In genomic region chr6:127375711-127376199, GRCm38 (mm10) we compare ENCODE assay signal across 10 mouse cellular contexts.
DNase-seq lines count a peak whose midpoint lies in the region; ATAC-seq lines count a peak whose summit lies in the region.
"Had no signal": no experiment of that assay in that cellular context is flagged by ENCODE, and none has a peak within 500 bp of the region (broad histone marks: within the 10 kb centered on the region; RNA-seq: fewer than 3 reads in every experiment).

No protein-coding gene starts in this region.

- H3K4me1 ChIP-seq in hindbrain, embryonic 15.5 days (replicated peaks): peaks cover 10% of the 10 kb centered on the region; the same call in 1 of the 2 replicates
- H3K4me1 ChIP-seq in hindbrain, embryonic 11.5 days (replicated peaks; ENCODE audit: control insufficient read depth, insufficient read depth, low read length): no peaks in the 10 kb centered on the region
- H3K4me1 ChIP-seq in hindbrain, embryonic 16.5 days (ENCODE audit: control insufficient read depth, insufficient read depth, low read depth, low read length): no peaks in the 10 kb centered on the region; the same call in 1 of the 2 replicates
- H3K4me1 ChIP-seq in liver, embryonic 11.5 days (replicated peaks; ENCODE audit: control insufficient read depth, insufficient read depth, low read length): no peaks in the 10 kb centered on the region

- H3K27me3 ChIP-seq in hindbrain, embryonic 15.5 days: no peaks in the 10 kb centered on the region
- no peaks in the 10 kb centered on the region for H3K27me3 ChIP-seq in hindbrain, embryonic 11.5 days (ENCODE audit: control insufficient read depth, insufficient read depth, low read length)
- H3K27me3 ChIP-seq in hindbrain, embryonic 16.5 days (replicated peaks; ENCODE audit: control insufficient read depth, insufficient read depth, low read length): no peaks in the 10 kb centered on the region
- H3K27me3 ChIP-seq in liver, embryonic 11.5 days (replicated peaks; ENCODE audit: control insufficient read depth, insufficient read depth, low read length): no peaks in the 10 kb centered on the region

- no peak overlapping the region for H3K9ac ChIP-seq in hindbrain, embryonic 15.5 days
- no peak overlapping the region for H3K9ac ChIP-seq in hindbrain, embryonic 11.5 days (ENCODE audit: low read depth, low read length)
- H3K9ac ChIP-seq in hindbrain, embryonic 16.5 days (ENCODE audit: low read depth, low read length): no peak overlapping the region
- no peak overlapping the region for H3K9ac ChIP-seq in liver, embryonic 11.5 days (ENCODE audit: low read depth, low read length)

- no peaks in the 10 kb centered on the region for H3K9me3 ChIP-seq in hindbrain, embryonic 15.5 days
- H3K9me3 ChIP-seq in hindbrain, embryonic 11.5 days (ENCODE audit: control insufficient read depth, low read length): no peaks in the 10 kb centered on the region
- H3K9me3 ChIP-seq in hindbrain, embryonic 16.5 days (ENCODE audit: control insufficient read depth, low read length): no peaks in the 10 kb centered on the region
- H3K9me3 ChIP-seq in liver, embryonic 11.5 days (ENCODE audit: control insufficient read depth, low read length): no peaks in the 10 kb centered on the region

- H3K4me3 ChIP-seq in hindbrain, embryonic 15.5 days: no peak overlapping the region
- H3K4me3 ChIP-seq in hindbrain, embryonic 11.5 days (ENCODE audit: low read depth, low read length): no peak overlapping the region
- no peak overlapping the region for H3K4me3 ChIP-seq in hindbrain, embryonic 16.5 days (ENCODE audit: low read length)
- no peak overlapping the region for H3K4me3 ChIP-seq in liver, embryonic 11.5 days (ENCODE audit: low read depth, low read length)

- no peaks in the 10 kb centered on the region for H3K36me3 ChIP-seq in hindbrain, embryonic 15.5 days
- no peaks in the 10 kb centered on the region for H3K36me3 ChIP-seq in hindbrain, embryonic 11.5 days (ENCODE audit: control insufficient read depth, insufficient read depth, low read length)
- H3K36me3 ChIP-seq in hindbrain, embryonic 16.5 days (ENCODE audit: control insufficient read depth, insufficient read depth, low read length): no peaks in the 10 kb centered on the region
- no peaks in the 10 kb centered on the region for H3K36me3 ChIP-seq in liver, embryonic 11.5 days (ENCODE audit: control insufficient read depth, insufficient read depth, low read length)

- 0 out of 2 replicates have a peak, but pooled peaks have one; percentile 45 for ATAC-seq in hindbrain, embryonic 15.5 days (ENCODE audit: low FRiP score, low read depth)
- no peak for ATAC-seq in hindbrain, embryonic 11.5 days (ENCODE audit: low FRiP score)
- ATAC-seq in hindbrain, embryonic 16.5 days: peak; percentile 73
- no peak for ATAC-seq in liver, embryonic 11.5 days (replicated peaks; ENCODE audit: low FRiP score)
- ATAC-seq in frontal cortex, adult (ENCODE audit: low TSS enrichment): no peak

- WGBS in hindbrain, embryonic 15.5 days: 58% methylated on average over 8 of the region's 8 CpGs
- 63% methylated on average over 8 of the region's 8 CpGs for WGBS in hindbrain, embryonic 11.5 days
- 54% methylated on average over 8 of the region's 8 CpGs for WGBS in hindbrain, embryonic 16.5 days
- 46% methylated on average over 8 of the region's 8 CpGs for WGBS in liver, embryonic 11.5 days

- H3K27ac ChIP-seq in hindbrain, embryonic 15.5 days (replicated peaks): no peak overlapping the region
- H3K27ac ChIP-seq in hindbrain, embryonic 11.5 days (ENCODE audit: low read depth, low read length): no peak overlapping the region
- H3K27ac ChIP-seq in hindbrain, embryonic 16.5 days (ENCODE audit: low read depth, low read length): no peak overlapping the region
- no peak overlapping the region for H3K27ac ChIP-seq in liver, embryonic 11.5 days (ENCODE audit: low read depth, low read length)
- H3K27ac ChIP-seq: kidney, postnatal 0 days had no signal

- no peak for DNase-seq in hindbrain, embryonic 11.5 days (ENCODE audit: low spot score)
- DNase-seq in MN1 (ENCODE audit: low spot score) (peak; percentile 38), R1 (ENCODE audit: low read depth, low spot score) (peak; percentile 12)
- DNase-seq in liver, embryonic 11.5 days (ENCODE audit: low spot score): no peak
- DNase-seq in layer of hippocampus, adult 11-12 months (ENCODE audit: low spot score): no peak
- DNase-seq: cerebellum, postnatal 14 days had no signal

- H3K4me2 ChIP-seq in hindbrain, embryonic 15.5 days: no peak overlapping the region
- H3K4me2 ChIP-seq in hindbrain, embryonic 11.5 days (replicated peaks; ENCODE audit: low read depth, low read length): no peak overlapping the region
- no peak overlapping the region for H3K4me2 ChIP-seq in hindbrain, embryonic 16.5 days (ENCODE audit: low read length)
- no peak overlapping the region for H3K4me2 ChIP-seq in liver, embryonic 11.5 days

Comparison
In these comparisons a context has a peak if more than half of its experiments do, and no peak if none do; other contexts are left out.
1. ATAC-seq: peak in hindbrain, embryonic 15.5 days (single experiment) and hindbrain, embryonic 16.5 days (single experiment); none in hindbrain, embryonic 11.5 days (single experiment), liver, embryonic 11.5 days (single experiment) and frontal cortex, adult (single experiment).
2. DNase-seq: peak in MN1 (single experiment) and R1 (single experiment); none in hindbrain, embryonic 11.5 days (single experiment), liver, embryonic 11.5 days (single experiment) and layer of hippocampus, adult 11-12 months (single experiment).